Mouse (Mus musculus) erythroblast, embryonic 14.5 days (primary cell): Measurements from ENCODE around the gene Gata3.

ENCODE experiments used
- GATA1 ChIP-seq: IDR thresholded peaks from 2 replicates; pipeline ENCODE4 v1.6.1; 2012; ENCODE audit warnings: low read length, inconsistent platforms, mixed read lengths
- TAL1 ChIP-seq: IDR thresholded peaks from 3 replicates; pipeline ENCODE4 v1.6.1; 2012; ENCODE audit warnings: low read length, inconsistent platforms, mixed read lengths

DNA sequence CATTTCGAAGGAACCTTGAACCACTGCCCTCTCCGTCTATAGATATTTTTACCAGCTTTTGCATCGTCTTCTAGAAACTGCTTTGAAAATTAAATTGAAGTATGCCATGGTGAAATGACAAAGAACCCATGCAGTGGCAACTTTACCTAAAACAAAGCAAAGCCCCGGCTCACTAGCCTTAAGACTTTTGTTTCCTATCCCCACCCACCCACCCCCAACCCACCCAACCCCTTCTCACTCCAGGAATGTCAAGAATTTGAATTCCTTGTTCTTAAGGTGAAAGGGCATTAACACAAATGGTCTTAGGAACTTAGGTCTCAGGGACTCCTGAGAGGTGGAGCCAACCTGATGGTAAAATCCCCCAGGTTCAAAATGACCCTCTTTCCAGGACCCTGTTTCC, 34.0 kb downstream of the Gata3 start:
- no peak for TF ChIP-seq GATA1
- TF ChIP-seq TAL1 = no peak
